Mouse (Mus musculus): ENCODE results near the gene Kcnj13. TPM values are rescaled to one million over a fixed set of nuclear protein-coding genes. Genes with fewer than 3 reads are reported as not detected.

Gene Kcnj13
- polyA plus RNA-seq, 1 experiment from 2014 or later = 8.1 TPM

Other genes starting within 250 kb of the Kcnj13 start
- gene Ecel1, start 238.2 kb downstream of the Kcnj13 start, polyA plus RNA-seq (2014; fragmentation: Nextera tagmentation; extraction: Ambion mirVana) = 10.0 and 14.7 TPM in 2 replicates
- 1.9 and 3.3 TPM in 2 replicates for gene Prss56, start 211.4 kb downstream of the Kcnj13 start, polyA plus RNA-seq (2014; fragmentation: Nextera tagmentation; extraction: Ambion mirVana)
- gene Chrnd, start 204.1 kb downstream of the Kcnj13 start, polyA plus RNA-seq (2014; fragmentation: Nextera tagmentation; extraction: Ambion mirVana) = 0.47 TPM in 1 of 2 replicates, not detected in the other
- 0.73 and 1.0 TPM in 2 replicates for gene Chrng, start 190.1 kb downstream of the Kcnj13 start, polyA plus RNA-seq (2014; fragmentation: Nextera tagmentation; extraction: Ambion mirVana)
- gene Eif4e2, start 180.8 kb downstream of the Kcnj13 start, polyA plus RNA-seq (2014; fragmentation: Nextera tagmentation; extraction: Ambion mirVana) = 132 and 134 TPM in 2 replicates
- gene Efhd1, start 130.4 kb downstream of the Kcnj13 start, polyA plus RNA-seq (2014; fragmentation: Nextera tagmentation; extraction: Ambion mirVana) = 0.14 and 0.52 TPM in 2 replicates
- 53.5 and 68.2 TPM in 2 replicates for gene Gigyf2, start 67.7 kb downstream of the Kcnj13 start, polyA plus RNA-seq (2014; fragmentation: Nextera tagmentation; extraction: Ambion mirVana)
- gene Snorc, start 75.5 kb upstream of the Kcnj13 start, polyA plus RNA-seq (2014; fragmentation: Nextera tagmentation; extraction: Ambion mirVana) = not detected in 2 replicates
- gene Neu2, start 115.2 kb upstream of the Kcnj13 start, polyA plus RNA-seq (2014; fragmentation: Nextera tagmentation; extraction: Ambion mirVana) = not detected in 2 replicates
- gene Ngef, start 179.1 kb upstream of the Kcnj13 start, polyA plus RNA-seq (2014; fragmentation: Nextera tagmentation; extraction: Ambion mirVana) = 2.3 and 2.9 TPM in 2 replicates
- 3.7 and 4.2 TPM in 2 replicates for gene Inpp5d, start 225.6 kb upstream of the Kcnj13 start, polyA plus RNA-seq (2014; fragmentation: Nextera tagmentation; extraction: Ambion mirVana)